Mouse (Mus musculus): ENCODE data around the gene Acot7.
A peak's percentile ranks its signal among the peaks of the same experiment; 100 is the strongest.
"Not testable (repeated sequence)": the region's sequence is repeated elsewhere in the genome, so short reads cannot be mapped to it uniquely, and the experiment has no call there.

Gene Acot7

GRCm38 (mm10) chr4:152212531-152212930 lies 34.6 kb downstream of the Acot7 start:
- peak in 1 of 2 experiments; percentile 65 for DNase-seq

GRCm38 (mm10) chr4:152212974-152213373 lies 35.0 kb downstream of the Acot7 start:
- no peak for DNase-seq

GRCm38 (mm10) chr4:152213760-152214480 lies 36.0 kb downstream of the Acot7 start:
- DNase-seq, result peak; percentile 72 to 92

GRCm38 (mm10) chr4:152214871-152215415 lies 37.0 kb downstream of the Acot7 start:
- no peak for DNase-seq

GRCm38 (mm10) chr4:152219591-152219990 lies 41.7 kb downstream of the Acot7 start:
- DNase-seq, result no peak

- DNase-seq, result no peak
These were observed 43.0 kb downstream of the Acot7 start for GRCm38 (mm10) chr4:152220771-152221410.

GRCm38 (mm10) chr4:152221411-152221887 lies 43.5 kb downstream of the Acot7 start:
- no peak for DNase-seq

GRCm38 (mm10) chr4:152222111-152222510 lies 44.2 kb downstream of the Acot7 start:
- DNase-seq, result peak in 1 of 2 experiments; percentile 28

GRCm38 (mm10) chr4:152222513-152222912 lies 44.6 kb downstream of the Acot7 start:
- no peak for DNase-seq

- DNase-seq, result no peak
These were observed 46.2 kb downstream of the Acot7 start for GRCm38 (mm10) chr4:152224156-152224555.

GRCm38 (mm10) chr4:152226901-152227486 lies 49.1 kb downstream of the Acot7 start:
- no peak for DNase-seq

- no peak for DNase-seq
These were observed 50.0 kb downstream of the Acot7 start for GRCm38 (mm10) chr4:152227749-152228527.

- DNase-seq, result not testable (repeated sequence)
These were observed 52.4 kb downstream of the Acot7 start for GRCm38 (mm10) chr4:152230331-152230730.

- DNase-seq, result no peak
These were observed 53.4 kb downstream of the Acot7 start for GRCm38 (mm10) chr4:152231326-152231725.

- no peak for DNase-seq
These were observed 54.5 kb downstream of the Acot7 start for GRCm38 (mm10) chr4:152232411-152232903.

GRCm38 (mm10) chr4:152239974-152240373 lies 62.0 kb downstream of the Acot7 start:
- no peak for DNase-seq

GRCm38 (mm10) chr4:152243241-152243891 lies 65.4 kb downstream of the Acot7 start:
- no peak for DNase-seq

GRCm38 (mm10) chr4:152243969-152244368 lies 66.0 kb downstream of the Acot7 start:
- no peak for DNase-seq

- DNase-seq, result no peak
These were observed 66.9 kb downstream of the Acot7 start for GRCm38 (mm10) chr4:152244545-152245522.

- DNase-seq, result no peak
These were observed 68.1 kb downstream of the Acot7 start for GRCm38 (mm10) chr4:152246011-152246410.

- DNase-seq, result no peak
These were observed 69.3 kb downstream of the Acot7 start for GRCm38 (mm10) chr4:152247195-152247594.

All from kidney, adult 8-10 months (tissue).